Mouse (Mus musculus): ENCODE data around the gene Ift88. TPM values are rescaled to one million over a fixed set of nuclear protein-coding genes. Genes with fewer than 3 reads are reported as not detected.
"Not testable (repeated sequence)": the region's sequence is repeated elsewhere in the genome, so short reads cannot be mapped to it uniquely, and the experiment has no call there.

Gene Ift88
- polyA plus RNA-seq, 1 experiment = 18.3 TPM

GRCm38 (mm10) chr14:57430451-57430850 is 6.6 kb downstream of the Ift88 start:
- DNase-seq (ENCODE audit: extremely low spot score in 1 of 2, low spot score in 1 of 2) = no peak

GRCm38 (mm10) chr14:57452516-57452915 is 28.7 kb downstream of the Ift88 start:
- no peak for DNase-seq (ENCODE audit: extremely low spot score in 1 of 2, low spot score in 1 of 2)

- peak in 1 of 2 experiments; percentile 35 for DNase-seq (ENCODE audit: extremely low spot score in 1 of 2, low spot score in 1 of 2)
These were observed 36.0 kb downstream of the Ift88 start for GRCm38 (mm10) chr14:57459883-57460282.

GRCm38 (mm10) chr14:57460326-57460725 is 36.5 kb downstream of the Ift88 start:
- DNase-seq (ENCODE audit: extremely low spot score in 1 of 2, low spot score in 1 of 2) = not testable (repeated sequence)

GRCm38 (mm10) chr14:57462871-57463270 is 39.0 kb downstream of the Ift88 start:
- DNase-seq (ENCODE audit: extremely low spot score in 1 of 2, low spot score in 1 of 2) = no peak

- peak; percentile 76 to 80 for DNase-seq (ENCODE audit: extremely low spot score in 1 of 2, low spot score in 1 of 2)
These were observed 51.2 kb downstream of the Ift88 start for GRCm38 (mm10) chr14:57475057-57475456.

- DNase-seq (ENCODE audit: extremely low spot score in 1 of 2, low spot score in 1 of 2) = no peak
These were observed 58.4 kb downstream of the Ift88 start for GRCm38 (mm10) chr14:57482262-57482661.

- no peak for DNase-seq (ENCODE audit: extremely low spot score in 1 of 2, low spot score in 1 of 2)
These were observed 60.3 kb downstream of the Ift88 start for GRCm38 (mm10) chr14:57484183-57484582.

- DNase-seq (ENCODE audit: extremely low spot score in 1 of 2, low spot score in 1 of 2) = peak in 1 of 2 experiments; percentile 27
These were observed 65.8 kb downstream of the Ift88 start for GRCm38 (mm10) chr14:57489696-57490095.

GRCm38 (mm10) chr14:57493840-57494239 is 70.0 kb downstream of the Ift88 start:
- peak in 1 of 2 experiments; percentile 31 for DNase-seq (ENCODE audit: extremely low spot score in 1 of 2, low spot score in 1 of 2)

GRCm38 (mm10) chr14:57503729-57504128 is 79.9 kb downstream of the Ift88 start:
- no peak for DNase-seq (ENCODE audit: extremely low spot score in 1 of 2, low spot score in 1 of 2)

GRCm38 (mm10) chr14:57509554-57509953 is 85.7 kb downstream of the Ift88 start:
- DNase-seq (ENCODE audit: extremely low spot score in 1 of 2, low spot score in 1 of 2) = peak in 1 of 2 experiments; percentile 45

GRCm38 (mm10) chr14:57515156-57515762 is 91.4 kb downstream of the Ift88 start:
- DNase-seq (ENCODE audit: extremely low spot score in 1 of 2, low spot score in 1 of 2) = no peak

- peak; percentile 76 to 79 for DNase-seq (ENCODE audit: extremely low spot score in 1 of 2, low spot score in 1 of 2)
These were observed 93.1 kb downstream of the Ift88 start for GRCm38 (mm10) chr14:57517001-57517400.

GRCm38 (mm10) chr14:57523762-57524161 is 99.9 kb downstream of the Ift88 start:
- DNase-seq (ENCODE audit: extremely low spot score in 1 of 2, low spot score in 1 of 2) = no peak

- DNase-seq (ENCODE audit: extremely low spot score in 1 of 2, low spot score in 1 of 2) = no peak
These were observed 101.0 kb downstream of the Ift88 start, which contains the start of gene Il17d for GRCm38 (mm10) chr14:57524671-57525387. Gene Il17d, plus strand, starts transcription at chr14:57524777.

- DNase-seq (ENCODE audit: extremely low spot score in 1 of 2, low spot score in 1 of 2) = peak; percentile 75 to 83
These were observed 101.7 kb downstream of the Ift88 start for GRCm38 (mm10) chr14:57525388-57526049.

- DNase-seq (ENCODE audit: extremely low spot score in 1 of 2, low spot score in 1 of 2) = no peak
These were observed 102.3 kb downstream of the Ift88 start for GRCm38 (mm10) chr14:57526050-57526623.

- no peak for DNase-seq (ENCODE audit: extremely low spot score in 1 of 2, low spot score in 1 of 2)
These were observed 103.3 kb downstream of the Ift88 start for GRCm38 (mm10) chr14:57527122-57527521.

GRCm38 (mm10) chr14:57527598-57527997 is 103.7 kb downstream of the Ift88 start:
- no peak for DNase-seq (ENCODE audit: extremely low spot score in 1 of 2, low spot score in 1 of 2)

Data from frontal cortex, adult 2 months (tissue).